Mouse (Mus musculus): ENCODE results near the gene Crybb2. TPM values are rescaled to one million over a fixed set of nuclear protein-coding genes. Genes with fewer than 3 reads are reported as not detected.

Crybb2 gene
- total RNA-seq, 2 experiments from 2014 or later = not detected

DNA sequence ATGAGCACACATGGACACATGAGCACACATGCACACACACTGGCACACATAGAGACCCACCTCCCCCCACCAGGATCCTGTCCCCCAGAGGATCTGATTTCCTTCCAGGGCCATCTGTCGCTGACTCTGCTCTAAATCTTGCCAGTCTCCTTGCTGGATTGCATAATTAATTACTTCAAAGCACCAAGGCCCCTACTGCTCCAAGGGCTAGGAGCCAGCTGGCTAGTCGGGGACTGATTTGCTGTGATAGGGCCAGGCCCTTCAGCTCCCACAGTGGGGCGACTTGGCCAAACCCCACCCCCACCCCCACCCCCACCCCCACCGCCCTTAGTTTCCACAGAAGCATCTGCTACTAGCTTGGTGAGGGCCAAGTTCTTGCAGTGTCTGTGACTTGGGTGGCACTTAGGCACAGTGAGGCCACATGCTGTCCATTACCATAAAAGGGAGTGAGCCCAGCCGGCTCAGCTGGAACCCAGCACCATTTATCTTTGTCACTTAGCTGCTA, 28.3 kb downstream of the Crybb2 start:
- peak overlapping the region; percentile 84 for H3K27ac ChIP-seq
- DNase-seq (ENCODE audit: low spot score in 2 of 2) = peak; percentile 73 to 80
- TF ChIP-seq CTCF (conservative IDR thresholded peaks at IDR 0.05) = no peak
- H3K4me3 ChIP-seq = no peak overlapping the region

- DNase-seq (ENCODE audit: low spot score in 2 of 2) = no peak
- Histone ChIP-seq H3K4me3 (no peak overlapping the region), H3K27ac (peak overlapping the region; percentile 84)
- TF ChIP-seq CTCF (conservative IDR thresholded peaks at IDR 0.05) = no peak
These were observed 29.1 kb downstream of the Crybb2 start for GRCm38 (mm10) chr5:113040776-113041175.

- H3K27ac ChIP-seq = no peak overlapping the region
- DNase-seq (ENCODE audit: low spot score in 2 of 2) = no peak
- no peak for TF ChIP-seq CTCF (conservative IDR thresholded peaks at IDR 0.05)
- H3K4me3 ChIP-seq = no peak overlapping the region
These were observed 31.3 kb downstream of the Crybb2 start for GRCm38 (mm10) chr5:113038601-113039000.

DNA sequence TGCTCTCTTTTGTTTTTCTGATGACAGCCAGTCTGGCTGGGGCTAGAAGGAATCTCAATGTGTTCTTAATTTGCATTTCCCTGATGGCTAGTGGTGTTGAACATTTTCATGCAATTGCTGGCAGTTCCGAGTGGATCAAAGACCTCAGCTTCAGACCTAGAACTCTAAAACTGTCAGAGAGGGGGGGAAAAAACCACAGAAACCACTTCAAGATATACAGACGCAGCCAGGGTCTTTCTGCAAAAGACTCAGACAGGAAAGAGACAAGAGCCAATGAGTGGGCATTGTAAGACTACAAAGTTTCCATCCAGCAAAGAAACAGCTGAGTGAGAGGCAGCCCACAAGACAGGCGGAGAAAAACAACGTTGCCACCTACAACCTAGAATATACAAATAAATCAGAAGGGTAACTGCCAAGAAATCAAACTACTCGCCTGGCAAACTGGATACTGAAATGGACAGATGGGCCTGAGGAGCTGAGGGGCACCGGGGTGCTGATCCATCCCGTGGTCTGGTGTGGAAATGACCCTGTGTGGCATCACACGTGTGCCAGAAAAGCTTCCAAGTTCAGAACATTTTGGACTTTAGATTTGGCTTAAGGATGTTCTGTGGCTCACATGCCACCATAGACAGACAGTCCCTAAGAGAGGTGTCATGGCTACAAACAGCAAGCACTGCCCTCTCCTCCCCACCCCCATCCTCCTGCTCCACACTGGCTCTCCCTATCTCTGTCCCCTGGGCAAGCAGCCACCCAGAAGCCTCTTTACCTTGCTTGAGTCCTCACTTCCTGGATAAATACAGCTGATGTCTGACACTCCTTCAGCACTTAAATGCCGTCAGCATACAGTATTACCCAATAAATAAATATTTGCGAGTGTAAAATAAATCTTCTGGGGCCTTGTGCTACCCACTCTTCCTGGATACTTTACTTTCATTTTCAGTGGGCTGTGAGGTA, 34.5 kb downstream of the Crybb2 start:
- H3K27ac ChIP-seq = peak overlapping the region; percentile 61
- no peak for TF ChIP-seq CTCF (conservative IDR thresholded peaks at IDR 0.05)
- H3K4me3 ChIP-seq = no peak overlapping the region
- peak in 1 of 2 experiments; percentile 46 for DNase-seq (ENCODE audit: low spot score in 2 of 2)

DNA sequence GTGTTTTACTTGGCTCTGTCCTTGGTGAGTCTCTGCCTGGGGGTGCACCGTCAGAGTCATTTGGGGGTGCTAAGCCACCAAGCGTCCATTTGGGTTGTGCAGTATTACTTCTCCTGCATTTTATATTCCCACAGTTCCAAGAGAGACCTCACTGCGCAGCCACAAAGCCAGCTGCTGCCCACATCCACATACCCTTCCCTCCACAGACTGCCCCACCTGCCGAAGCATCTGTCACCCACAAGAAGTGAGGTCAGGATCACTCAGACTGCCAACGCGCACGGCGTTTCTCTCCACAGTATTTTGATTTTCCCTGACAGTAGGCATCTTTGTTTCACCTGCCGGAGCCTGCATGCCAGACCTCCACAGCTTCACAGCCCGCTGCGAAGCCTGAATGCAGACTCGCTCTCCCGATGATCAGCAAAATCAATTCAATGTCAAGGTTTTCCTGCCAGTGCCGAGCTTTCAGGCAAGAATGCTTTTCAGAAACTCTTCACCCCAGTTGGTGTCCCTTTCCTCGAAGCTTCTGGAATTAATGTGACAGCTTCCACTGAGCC, 38.6 kb downstream of the Crybb2 start:
- Histone ChIP-seq H3K27ac (no peak overlapping the region), H3K4me3 (no peak overlapping the region)
- TF ChIP-seq CTCF (conservative IDR thresholded peaks at IDR 0.05) = no peak
- no peak for DNase-seq (ENCODE audit: low spot score in 2 of 2)

- no peak for TF ChIP-seq CTCF (conservative IDR thresholded peaks at IDR 0.05)
- Histone ChIP-seq H3K4me3 (no peak overlapping the region), H3K27ac (no peak overlapping the region)
- no peak for DNase-seq (ENCODE audit: low spot score in 2 of 2)
These were observed 39.8 kb downstream of the Crybb2 start for GRCm38 (mm10) chr5:113030082-113030481.

GRCm38 (mm10) chr5:113026706-113027105, 43.2 kb downstream of the Crybb2 start:
- Histone ChIP-seq H3K4me3 (no peak overlapping the region), H3K27ac (no peak overlapping the region)
- no peak for DNase-seq (ENCODE audit: low spot score in 2 of 2)
- no peak for TF ChIP-seq CTCF (conservative IDR thresholded peaks at IDR 0.05)

DNA sequence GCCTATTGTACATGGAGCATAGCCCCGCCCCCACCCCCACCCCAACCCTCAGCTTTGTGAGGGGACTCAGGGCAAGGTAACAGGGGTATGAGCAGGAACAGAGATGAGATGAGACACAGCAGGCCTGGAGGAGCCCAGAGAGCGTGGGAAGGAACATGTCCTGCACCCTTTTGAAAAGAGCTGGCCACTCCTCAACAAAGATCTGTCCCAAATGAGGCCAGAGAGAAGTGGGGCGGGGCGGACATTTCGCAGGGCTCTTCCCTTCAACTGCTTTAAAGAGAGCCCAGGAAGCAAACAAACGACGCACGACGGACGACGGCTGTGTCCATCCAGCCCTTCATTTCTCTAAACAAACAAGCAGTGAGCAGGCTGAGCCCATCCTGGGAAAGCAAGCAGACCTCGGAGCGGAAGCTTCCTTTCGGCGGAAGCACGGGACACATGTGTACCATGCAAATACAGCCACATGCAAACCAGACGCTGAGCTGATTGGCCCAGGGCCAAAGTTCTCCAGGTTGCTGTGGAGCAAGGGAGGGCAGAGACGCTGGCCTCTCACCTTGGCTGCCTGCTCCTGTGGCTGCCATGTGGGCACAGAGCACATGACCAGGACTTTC, 45.7 kb downstream of the Crybb2 start:
- TF ChIP-seq CTCF (conservative IDR thresholded peaks at IDR 0.05) = no peak
- H3K4me3 ChIP-seq = no peak overlapping the region
- peak overlapping the region; percentile 48; the same call in 1 of the 2 replicates for H3K27ac ChIP-seq
- no peak for DNase-seq (ENCODE audit: low spot score in 2 of 2)

- peak; percentile 80 to 84 for DNase-seq (ENCODE audit: low spot score in 2 of 2)
- TF ChIP-seq CTCF (conservative IDR thresholded peaks at IDR 0.05) = no peak
- Histone ChIP-seq H3K4me3 (no peak overlapping the region), H3K27ac (peak overlapping the region; percentile 75)
These were observed 51.7 kb downstream of the Crybb2 start for GRCm38 (mm10) chr5:113018190-113018589.

- no peak for DNase-seq (ENCODE audit: low spot score in 2 of 2)
- TF ChIP-seq CTCF (conservative IDR thresholded peaks at IDR 0.05) = no peak
- Histone ChIP-seq H3K27ac (no peak overlapping the region), H3K4me3 (no peak overlapping the region)
These were observed 52.9 kb downstream of the Crybb2 start for GRCm38 (mm10) chr5:113017004-113017403.

DNA sequence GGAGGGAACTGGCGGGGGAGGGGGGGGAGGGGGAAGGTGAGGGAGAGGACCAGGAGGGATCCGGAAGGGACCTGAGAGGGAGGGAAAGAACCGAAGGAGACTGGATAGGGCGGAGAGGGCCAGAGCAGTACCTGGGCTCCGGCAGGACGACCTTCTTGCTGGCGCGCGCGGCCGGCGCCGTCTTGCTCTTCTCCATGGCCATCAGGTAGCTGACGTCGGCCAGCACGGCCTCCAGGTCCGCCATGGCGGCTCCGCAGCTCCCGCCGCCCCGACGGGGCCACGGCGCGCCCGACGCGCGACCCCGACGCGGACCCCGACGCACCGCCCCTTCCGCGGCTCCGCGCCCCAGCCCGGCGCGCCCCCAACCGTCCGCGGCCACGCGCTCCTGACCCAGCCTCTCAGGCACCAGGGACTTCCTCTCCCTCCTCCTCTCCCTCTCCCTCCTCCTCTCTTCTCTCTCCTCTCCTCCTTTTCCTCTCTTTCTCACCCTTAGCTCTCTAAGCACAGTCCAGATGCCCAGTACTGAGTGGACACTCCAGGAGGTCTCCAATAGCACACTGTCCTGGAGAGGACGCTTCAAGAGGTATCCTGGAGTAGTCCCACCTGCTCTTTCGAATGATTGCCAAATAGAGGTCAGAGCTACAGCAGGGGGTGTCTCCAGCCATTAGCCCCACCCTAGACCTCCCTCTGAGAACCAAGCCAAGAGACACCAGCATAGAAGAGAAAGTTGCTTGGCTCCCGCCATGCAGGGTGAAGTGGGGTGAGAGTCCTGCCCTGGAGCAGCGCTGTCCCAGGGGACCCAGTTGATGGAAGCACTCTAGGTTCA, 54.5 kb downstream of the Crybb2 start, which contains the start of gene Grk3:
Gene Grk3, minus strand, starts transcription at position 556 of the 826 bp plus-strand sequence.
- peak; percentile 71 to 76 for DNase-seq (ENCODE audit: low spot score in 2 of 2)
- no peak for TF ChIP-seq CTCF (conservative IDR thresholded peaks at IDR 0.05)
- Histone ChIP-seq H3K4me3 (peak within 1 kb of the TSS; percentile 80), H3K27ac (peak within 1 kb of the TSS; percentile 94)

- Histone ChIP-seq H3K27ac (peak overlapping the region; percentile 94), H3K4me3 (peak overlapping the region; percentile 80)
- TF ChIP-seq CTCF (conservative IDR thresholded peaks at IDR 0.05) = no peak
- no peak for DNase-seq (ENCODE audit: low spot score in 2 of 2)
These were observed 55.1 kb downstream of the Crybb2 start for GRCm38 (mm10) chr5:113014808-113015235.

Data from layer of hippocampus, adult 2 months (tissue).